Mouse (Mus musculus): ENCODE results near the gene Mlh3. TPM values are rescaled to one million over a fixed set of nuclear protein-coding genes. Genes with fewer than 3 reads are reported as not detected.

Mlh3 gene
- total and polyA plus RNA-seq, 3 experiments = 7.8 to 9.8 (median 8.3) TPM

DNA sequence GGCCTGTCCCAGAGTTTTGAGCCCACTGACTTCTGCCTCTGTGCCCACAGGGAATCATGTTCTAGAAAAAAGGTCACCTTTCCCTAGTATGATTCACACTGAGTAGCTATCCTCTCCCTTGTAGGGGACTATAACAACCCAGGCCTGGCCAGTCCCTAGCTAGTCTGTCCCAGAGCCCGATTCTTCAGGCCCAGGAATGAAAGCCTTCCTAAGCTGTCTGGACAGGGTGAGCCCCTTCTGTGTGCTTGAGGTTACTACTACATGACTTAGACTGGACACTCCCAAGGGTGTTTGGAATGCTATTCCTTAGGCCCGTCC is 68.6 kb downstream of the Mlh3 start:
- Histone ChIP-seq H3K9ac (ENCODE audit: insufficient read depth, low read depth) (no peak overlapping the region), H3K4me1 (ENCODE audit: control insufficient read depth in 1 of 2, insufficient read depth in 2 of 2) (peaks cover 2 to 6% of the 10 kb centered on the region in 2 experiments; a peak in 1 of 4 replicates), H3K4me2 (ENCODE audit: insufficient read depth, low read depth, poor library complexity, severe bottlenecking) (no peak overlapping the region), H3K27ac (ENCODE audit: insufficient read depth, low read depth) (no peak overlapping the region), H3K27me3 (replicated peaks) (peaks cover 15% of the 10 kb centered on the region), H3K4me3 (replicated peaks in 1 of 3; ENCODE audit: low read depth in 2 of 3, low read length in 2 of 3, poor library complexity in 1 of 3) (no peak overlapping the region), H3K36me3 (replicated peaks in 1 of 2; ENCODE audit: control insufficient read depth in 1 of 2, insufficient read depth in 1 of 2, low read length in 1 of 2) (no peaks in the 10 kb centered on the region), H3K9me3 (replicated peaks; ENCODE audit: low read length) (no peaks in the 10 kb centered on the region), H3K79me2 (replicated peaks; ENCODE audit: control insufficient read depth, extremely low read depth, insufficient read depth, poor library complexity, severe bottlenecking) (no peaks in the 10 kb centered on the region)
- dilution Hi-C loops (cut with MboI; ENCODE audit: extremely low pct_ligation_motif_present, extremely low pct_unique_long_range_greater_than_20kb, low sequenced_read_pairs) = no loop called here
- DNase-seq (ENCODE audit: extremely low read depth) = no peak
- TF ChIP-seq MAZ (IDR thresholded peaks at IDR 0.05; ENCODE audit: low read depth, low read length) (no peak), PAX5 (IDR thresholded peaks at IDR 0.05; ENCODE audit: low read length) (no peak), HCFC1 (IDR thresholded peaks at IDR 0.05; ENCODE audit: low read depth, low read length) (no peak), ZMIZ1 (IDR thresholded peaks at IDR 0.05; ENCODE audit: low read depth, low read length) (no peak), MAX (IDR thresholded peaks at IDR 0.05; ENCODE audit: low read length) (no peak), ELF1 (IDR thresholded peaks at IDR 0.05; ENCODE audit: low read depth, low read length) (no peak), ZNF384 (IDR thresholded peaks at IDR 0.05; ENCODE audit: low read depth, low read length) (no peak), UBTF (IDR thresholded peaks at IDR 0.05; ENCODE audit: low read depth, low read length) (no peak), JUND (conservative IDR thresholded peaks at IDR 0.05; ENCODE audit: low read depth, low read length) (no peak), SMC3 (IDR thresholded peaks at IDR 0.05; ENCODE audit: low read depth, low read length) (no peak), USF2 (conservative IDR thresholded peaks at IDR 0.05; ENCODE audit: low read depth, low read length) (no peak), RAD21 (IDR thresholded peaks at IDR 0.05; ENCODE audit: low read depth, low read length) (no peak), TCF12 (IDR thresholded peaks at IDR 0.05; ENCODE audit: low read depth, low read length) (no peak), MXI1 (IDR thresholded peaks at IDR 0.05; ENCODE audit: low read depth, low read length) (no peak), MYC (IDR thresholded peaks at IDR 0.05; ENCODE audit: low read depth, low read length) (no peak), RCOR1 (conservative IDR thresholded peaks at IDR 0.05; ENCODE audit: low read depth, low read length) (no peak), MAFK (IDR thresholded peaks at IDR 0.05; ENCODE audit: insufficient replicate concordance, low read length) (no peak), KAT2A (IDR thresholded peaks at IDR 0.05; ENCODE audit: insufficient replicate concordance, low read length) (no peak), MEF2A (IDR thresholded peaks at IDR 0.05; ENCODE audit: borderline replicate concordance, low read depth, low read length) (no peak), BHLHE40 (IDR thresholded peaks at IDR 0.05; ENCODE audit: low read depth, low read length) (no peak)
- in situ Hi-C loops (cut with MboI; ENCODE audit: low pct_ligation_motif_present, low pct_unique_long_range_greater_than_20kb, low sequenced_read_pairs) = no loop called here

GRCm38 (mm10) chr12:85200929-85201829 is 69.2 kb downstream of the Mlh3 start:
- no peaks in the 10 kb centered on the region for H3K9me3 ChIP-seq (replicated peaks; ENCODE audit: low read length)
- H3K36me3 ChIP-seq (replicated peaks in 1 of 2; ENCODE audit: control insufficient read depth in 1 of 2, insufficient read depth in 1 of 2, low read length in 1 of 2) = no peaks in the 10 kb centered on the region
- H3K4me2 ChIP-seq (ENCODE audit: insufficient read depth, low read depth, poor library complexity, severe bottlenecking) = no peak overlapping the region
- peaks cover 13% of the 10 kb centered on the region for H3K27me3 ChIP-seq (replicated peaks)
- H3K4me1 ChIP-seq (ENCODE audit: control insufficient read depth in 1 of 2, insufficient read depth in 2 of 2) = peaks cover 2 to 6% of the 10 kb centered on the region in 2 experiments; a peak in 1 of 4 replicates
- no peak for DNase-seq (ENCODE audit: extremely low read depth)
- no peak overlapping the region for H3K9ac ChIP-seq (ENCODE audit: insufficient read depth, low read depth)
- H3K4me3 ChIP-seq (replicated peaks in 1 of 3; ENCODE audit: low read depth in 2 of 3, low read length in 2 of 3, poor library complexity in 1 of 3) = no peak overlapping the region
- dilution Hi-C loops (cut with MboI; ENCODE audit: extremely low pct_ligation_motif_present, extremely low pct_unique_long_range_greater_than_20kb, low sequenced_read_pairs) (no loop called here), in situ Hi-C loops (cut with MboI; ENCODE audit: low pct_ligation_motif_present, low pct_unique_long_range_greater_than_20kb, low sequenced_read_pairs) (no loop called here)
- no peaks in the 10 kb centered on the region for H3K79me2 ChIP-seq (replicated peaks; ENCODE audit: control insufficient read depth, extremely low read depth, insufficient read depth, poor library complexity, severe bottlenecking)
- no peak overlapping the region for H3K27ac ChIP-seq (ENCODE audit: insufficient read depth, low read depth)
- no peak for TF ChIP-seq ZMIZ1 (IDR thresholded peaks at IDR 0.05; ENCODE audit: low read depth, low read length)
- no peak for TF ChIP-seq GABPA (IDR thresholded peaks at IDR 0.05; ENCODE audit: insufficient replicate concordance, low read depth, low read length)
- TF ChIP-seq ETS1 (conservative IDR thresholded peaks at IDR 0.05; ENCODE audit: low read depth, low read length) = no peak
- TF ChIP-seq MAZ (IDR thresholded peaks at IDR 0.05; ENCODE audit: low read depth, low read length) = no peak
- no peak for TF ChIP-seq E2F4 (IDR thresholded peaks at IDR 0.05; ENCODE audit: insufficient replicate concordance, low read depth, low read length)
- TF ChIP-seq MXI1 (IDR thresholded peaks at IDR 0.05; ENCODE audit: low read depth, low read length) = no peak
- TF ChIP-seq CTCF (conservative IDR thresholded peaks at IDR 0.05 in 1 of 2, IDR thresholded peaks at IDR 0.05 in 1 of 2; ENCODE audit: low read depth in 2 of 2, low read length in 2 of 2) = no peak
- TF ChIP-seq SMC3 (IDR thresholded peaks at IDR 0.05; ENCODE audit: low read depth, low read length) = no peak
- TF ChIP-seq HCFC1 (IDR thresholded peaks at IDR 0.05; ENCODE audit: low read depth, low read length) = no peak
- no peak for TF ChIP-seq JUN (IDR thresholded peaks at IDR 0.05; ENCODE audit: insufficient read depth, low read depth, low read length)
- TF ChIP-seq MAFK (IDR thresholded peaks at IDR 0.05; ENCODE audit: insufficient replicate concordance, low read length) = no peak
- TF ChIP-seq JUND (conservative IDR thresholded peaks at IDR 0.05; ENCODE audit: low read depth, low read length) = no peak
- no peak for TF ChIP-seq NRF1 (IDR thresholded peaks at IDR 0.05; ENCODE audit: low read depth, low read length)
- TF ChIP-seq SIN3A (IDR thresholded peaks at IDR 0.05; ENCODE audit: low read length) = no peak
- no peak for TF ChIP-seq TBP (conservative IDR thresholded peaks at IDR 0.05; ENCODE audit: low read depth, low read length)
- no peak for TF ChIP-seq ZC3H11A (IDR thresholded peaks at IDR 0.05; ENCODE audit: low read depth, low read length)
- no peak for TF ChIP-seq TCF12 (IDR thresholded peaks at IDR 0.05; ENCODE audit: low read depth, low read length)
- no peak for TF ChIP-seq MAX (IDR thresholded peaks at IDR 0.05; ENCODE audit: low read length)
- no peak for TF ChIP-seq RAD21 (IDR thresholded peaks at IDR 0.05; ENCODE audit: low read depth, low read length)
